Mouse (Mus musculus) heart, embryonic 10.5 days (tissue): ENCODE results near the gene Cecr2. TPM values are rescaled to one million over a fixed set of nuclear protein-coding genes. Genes with fewer than 3 reads are reported as not detected.

Source experiments
- DNase-seq: peaks from one replicate; pipeline ENCODE4 v3.0.0-alpha.2; 2017; ENCODE audit warnings: low spot score
- H3K27ac ChIP-seq: fragments of 300-500 bp; sonication (generic); 2 replicates; pipeline ENCODE4 v1.5.1; 2016; ENCODE audit warnings: mild to moderate bottlenecking
- H3K27me3 ChIP-seq: fragments of 300-500 bp; sonication (generic); 2 replicates; pipeline ENCODE4 v1.6.1; 2016; ENCODE audit warnings: mild to moderate bottlenecking; ENCODE audit not compliant: poor library complexity, insufficient read depth, severe bottlenecking
- H3K36me3 ChIP-seq: fragments of 300-500 bp; sonication (generic); 2 replicates; pipeline ENCODE4 v1.6.1; 2016; ENCODE audit warnings: mild to moderate bottlenecking, moderate library complexity
- H3K4me1 ChIP-seq: fragments of 300-500 bp; sonication (generic); 2 replicates; pipeline ENCODE4 v1.6.1; 2016; ENCODE audit warnings: mild to moderate bottlenecking
- H3K4me3 ChIP-seq: fragments of 300-500 bp; sonication (generic); 2 replicates; pipeline ENCODE4 v1.5.1; 2016; ENCODE audit warnings: mild to moderate bottlenecking, moderate library complexity
- H3K9me3 ChIP-seq: fragments of 300-500 bp; sonication (generic); 2 replicates; pipeline ENCODE4 v1.6.1; 2016; ENCODE audit warnings: mild to moderate bottlenecking, moderate library complexity
- WGBS: fragments of 180-500 bp; shearing (Covaris S2); methylation state at CpG from one replicate; pipeline ENCODE4 v1.1.7; 2016; 5-methylcytosine and 5-hydroxymethylcytosine counted together
- polyA plus RNA-seq: library from polyadenylated mRNA; unstranded; fragments of >200 nt; fragmentation: Nextera tagmentation; extraction: Ambion mirVana; gene quantifications from 2 replicates; pipeline ENCODE4 v1.2.1, GENCODE M21; 2016

Cecr2 gene
- polyA plus RNA-seq, 1 experiment from 2014 or later, result 5.2 TPM

DNA sequence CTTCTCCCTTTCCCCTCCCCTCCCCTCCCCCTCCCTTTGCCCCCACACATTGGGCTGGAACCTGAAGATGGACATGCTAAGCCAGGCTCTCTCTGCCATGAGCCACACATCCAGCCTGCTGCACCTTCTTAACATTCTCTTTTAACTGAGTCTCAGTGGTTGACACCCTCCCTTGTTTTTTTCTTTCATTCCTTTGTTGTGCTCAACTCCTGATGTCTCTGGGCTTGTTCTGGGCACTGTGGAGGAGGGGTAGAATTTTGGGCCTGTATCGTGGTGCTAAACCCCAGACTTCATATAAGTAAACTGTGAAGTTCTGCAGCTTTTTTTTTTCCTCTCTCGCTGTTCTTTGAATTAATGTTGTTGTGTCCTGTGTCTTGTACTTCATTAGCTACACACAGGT, 9.8 kb downstream of the Cecr2 start:
- Histone ChIP-seq H3K9me3 (no peaks in the 10 kb centered on the region), H3K36me3 (no peaks in the 10 kb centered on the region), H3K27ac (no peak overlapping the region), H3K4me3 (no peak overlapping the region), H3K27me3 (no peaks in the 10 kb centered on the region), H3K4me1 (no peaks in the 10 kb centered on the region)
- no peak for DNase-seq
- WGBS, result 78% methylated on average over 2 of the region's 2 CpGs

DNA sequence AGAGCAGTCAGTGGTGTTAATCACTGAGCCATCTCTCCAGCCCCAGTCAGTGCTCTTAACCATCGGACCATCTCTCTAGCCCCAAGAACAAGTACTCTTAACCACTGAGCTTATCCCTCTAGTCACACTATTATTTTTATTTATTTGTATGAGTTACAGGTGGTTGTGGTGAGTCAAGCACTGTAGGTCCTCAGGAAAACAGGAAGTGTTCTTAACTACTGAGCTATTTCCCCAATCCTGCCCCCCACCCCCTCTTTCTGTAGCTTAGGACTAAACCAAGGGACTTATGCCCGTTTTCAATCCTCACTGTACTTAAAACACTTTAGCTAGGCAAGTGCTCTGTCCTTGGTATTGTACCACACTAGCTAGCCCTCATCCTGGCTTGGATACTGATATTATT, 17.2 kb downstream of the Cecr2 start:
- WGBS, result 75% methylated on average over 2 of the region's 2 CpGs
- DNase-seq, result no peak
- Histone ChIP-seq H3K27ac (no peak overlapping the region), H3K36me3 (no peaks in the 10 kb centered on the region), H3K4me1 (peaks cover 3% of the 10 kb centered on the region; the same call in 1 of the 2 replicates), H3K4me3 (no peak overlapping the region), H3K9me3 (no peaks in the 10 kb centered on the region), H3K27me3 (no peaks in the 10 kb centered on the region)

DNA sequence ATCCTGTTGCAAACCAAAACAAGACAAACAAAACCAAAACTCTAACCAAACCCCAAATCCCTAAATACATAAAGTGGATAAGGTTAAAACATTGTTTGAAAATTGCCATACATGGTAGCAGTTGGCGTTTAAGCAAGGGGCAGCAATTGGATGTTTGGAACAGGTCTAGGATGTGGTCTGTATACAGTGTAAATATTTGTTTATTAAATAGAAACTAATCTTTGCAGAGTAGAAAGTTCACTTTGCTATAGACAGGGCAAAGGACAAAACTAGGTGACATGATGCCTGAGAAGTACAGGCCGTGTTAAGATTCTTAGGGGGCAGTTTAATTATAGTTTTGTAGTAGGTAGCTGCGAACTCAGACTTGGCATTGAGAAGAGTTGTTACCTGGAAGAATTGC, 18.6 kb downstream of the Cecr2 start:
- 90% methylated on average over 3 of the region's 3 CpGs for WGBS

DNA sequence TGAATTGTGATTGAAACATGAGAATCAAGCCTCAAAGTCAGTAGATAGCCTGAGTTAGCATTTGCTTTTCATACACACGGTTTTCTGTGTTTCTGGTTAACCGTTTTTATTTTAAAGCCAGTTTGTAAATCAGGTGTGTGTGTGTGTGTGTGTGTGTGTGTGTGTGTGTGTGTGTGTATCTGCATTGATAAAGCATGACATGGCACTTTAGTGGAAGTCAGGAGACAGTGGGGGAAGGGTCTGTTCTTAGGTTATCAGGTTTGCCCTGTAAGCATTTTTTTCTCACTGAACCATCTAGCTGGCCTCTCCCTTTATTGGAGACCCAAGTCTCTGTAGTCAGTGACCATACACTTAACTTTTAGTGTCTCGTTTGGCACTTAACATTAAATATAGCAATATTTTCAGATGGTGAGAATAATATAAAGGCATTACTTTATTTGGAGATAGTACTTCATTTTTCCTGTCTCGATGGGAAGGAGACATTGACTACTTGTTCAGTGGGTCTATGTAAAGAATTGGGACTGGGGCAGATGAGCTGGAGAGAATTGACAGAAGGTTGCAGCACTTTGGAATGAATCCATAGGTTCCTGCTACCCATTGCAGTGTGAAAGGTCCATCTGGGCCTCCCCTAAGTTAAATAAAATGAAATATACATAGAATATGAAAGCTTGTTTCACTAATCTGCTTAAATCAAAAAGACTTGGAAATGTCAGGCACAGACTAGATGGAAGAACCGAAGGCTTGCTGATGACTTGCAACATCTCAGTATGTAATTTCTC, 20.9 kb downstream of the Cecr2 start:
- DNase-seq, result no peak
- Histone ChIP-seq H3K27me3 (no peaks in the 10 kb centered on the region), H3K9me3 (no peaks in the 10 kb centered on the region), H3K4me3 (no peak overlapping the region), H3K36me3 (no peaks in the 10 kb centered on the region), H3K4me1 (peaks cover 3% of the 10 kb centered on the region; the same call in 1 of the 2 replicates), H3K27ac (no peak overlapping the region)
- 75% methylated on average over 5 of the region's 5 CpGs for WGBS

More for the DNA sequence above, 18.6 kb downstream of the Cecr2 start:
- Histone ChIP-seq H3K36me3 (no peaks in the 10 kb centered on the region), H3K27me3 (no peaks in the 10 kb centered on the region), H3K9me3 (no peaks in the 10 kb centered on the region), H3K4me3 (no peak overlapping the region), H3K4me1 (peaks cover 3% of the 10 kb centered on the region; the same call in 1 of the 2 replicates), H3K27ac (no peak overlapping the region)
- DNase-seq, result no peak

- no peak for DNase-seq
- Histone ChIP-seq H3K27me3 (no peaks in the 10 kb centered on the region), H3K36me3 (no peaks in the 10 kb centered on the region), H3K4me3 (no peak overlapping the region), H3K27ac (no peak overlapping the region), H3K9me3 (no peaks in the 10 kb centered on the region), H3K4me1 (peaks cover 5% of the 10 kb centered on the region; the same call in 1 of the 2 replicates)
- 35% methylated on average over 4 of the region's 4 CpGs for WGBS
Measured at GRCm38 (mm10) chr6:120700221-120700620, 34.1 kb downstream of the Cecr2 start.

- DNase-seq, result no peak
- Histone ChIP-seq H3K36me3 (no peaks in the 10 kb centered on the region), H3K9me3 (no peaks in the 10 kb centered on the region), H3K4me1 (peaks cover 5% of the 10 kb centered on the region; the same call in 1 of the 2 replicates), H3K27ac (no peak overlapping the region), H3K4me3 (no peak overlapping the region), H3K27me3 (no peaks in the 10 kb centered on the region)
Measured at GRCm38 (mm10) chr6:120704376-120704775, 38.2 kb downstream of the Cecr2 start.

DNA sequence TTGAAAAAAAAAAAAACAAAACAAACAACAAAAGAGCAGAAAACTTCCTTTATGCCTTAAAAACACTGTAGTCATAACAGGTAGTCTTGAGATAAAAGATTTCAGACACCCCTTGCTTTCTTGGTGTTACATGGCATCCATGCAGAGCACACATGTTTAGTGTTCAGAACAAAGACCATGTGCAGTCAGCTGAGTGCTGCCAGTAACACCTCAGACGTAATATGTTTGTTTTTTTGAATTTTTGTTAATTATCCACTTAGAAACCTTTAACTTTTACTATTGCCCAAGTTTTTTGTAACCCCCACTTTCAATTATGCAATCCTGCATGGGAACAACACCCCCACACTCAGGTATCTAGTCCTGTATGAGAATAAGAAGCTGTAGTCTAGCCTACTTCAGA, 42.6 kb downstream of the Cecr2 start:
- H3K4me1 ChIP-seq, result no peaks in the 10 kb centered on the region
- H3K27ac ChIP-seq, result no peak overlapping the region
- no peaks in the 10 kb centered on the region for H3K36me3 ChIP-seq
- no peak for DNase-seq
- H3K4me3 ChIP-seq, result no peak overlapping the region
- no peaks in the 10 kb centered on the region for H3K9me3 ChIP-seq
- 55% methylated on average over 1 of the region's 1 CpGs for WGBS
- no peaks in the 10 kb centered on the region for H3K27me3 ChIP-seq

- Histone ChIP-seq H3K4me3 (no peak overlapping the region), H3K27ac (no peak overlapping the region), H3K36me3 (no peaks in the 10 kb centered on the region), H3K4me1 (peaks cover 12% of the 10 kb centered on the region), H3K27me3 (no peaks in the 10 kb centered on the region), H3K9me3 (no peaks in the 10 kb centered on the region)
- 91% methylated on average over 3 of the region's 3 CpGs for WGBS
- no peak for DNase-seq
Measured at GRCm38 (mm10) chr6:120714806-120715205, 48.6 kb downstream of the Cecr2 start.

GRCm38 (mm10) chr6:120715227-120715626, 49.1 kb downstream of the Cecr2 start:
- no peaks in the 10 kb centered on the region for H3K27me3 ChIP-seq
- no peaks in the 10 kb centered on the region for H3K36me3 ChIP-seq
- 73% methylated on average over 5 of the region's 5 CpGs for WGBS
- H3K9me3 ChIP-seq, result no peaks in the 10 kb centered on the region
- no peak overlapping the region for H3K27ac ChIP-seq
- no peak for DNase-seq
- H3K4me1 ChIP-seq, result peaks cover 12% of the 10 kb centered on the region
- no peak overlapping the region for H3K4me3 ChIP-seq

- no peak overlapping the region for H3K27ac ChIP-seq
- DNase-seq, result no peak
- H3K27me3 ChIP-seq, result no peaks in the 10 kb centered on the region
- no peaks in the 10 kb centered on the region for H3K36me3 ChIP-seq
- H3K9me3 ChIP-seq, result no peaks in the 10 kb centered on the region
- no peak overlapping the region for H3K4me3 ChIP-seq
- H3K4me1 ChIP-seq, result peaks cover 12% of the 10 kb centered on the region
Measured at GRCm38 (mm10) chr6:120715851-120716250, 49.7 kb downstream of the Cecr2 start.

DNA sequence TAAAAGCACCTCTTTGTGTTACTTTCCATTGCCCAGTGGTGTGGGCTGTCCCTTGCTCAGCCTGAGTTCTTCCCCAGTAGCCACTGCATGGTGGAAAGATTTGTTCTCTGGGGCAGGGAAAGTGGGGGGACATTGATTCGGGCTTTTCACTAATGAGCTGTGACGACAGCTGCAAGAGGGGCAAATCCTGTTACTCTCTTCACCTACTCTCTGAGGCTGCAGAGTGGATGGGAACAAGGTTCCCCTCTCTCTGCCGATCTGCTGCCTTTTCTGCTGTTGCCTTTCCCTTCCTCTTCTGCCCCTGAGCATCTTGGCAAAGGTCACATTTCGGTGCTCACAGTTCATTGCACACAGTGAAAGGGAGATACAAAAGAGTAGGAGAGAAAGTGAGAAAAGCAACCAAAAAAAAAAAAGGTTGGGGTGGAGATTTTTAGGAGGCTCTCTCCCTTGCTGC, 50.4 kb downstream of the Cecr2 start:
- Histone ChIP-seq H3K9me3 (no peaks in the 10 kb centered on the region), H3K36me3 (no peaks in the 10 kb centered on the region), H3K27ac (no peak overlapping the region), H3K4me3 (no peak overlapping the region), H3K27me3 (no peaks in the 10 kb centered on the region), H3K4me1 (peaks cover 12% of the 10 kb centered on the region)
- no peak for DNase-seq
- WGBS, result 16% methylated on average over 4 of the region's 4 CpGs

- 65% methylated on average over 2 of the region's 2 CpGs for WGBS
- Histone ChIP-seq H3K4me3 (no peak overlapping the region), H3K9me3 (no peaks in the 10 kb centered on the region), H3K27me3 (no peaks in the 10 kb centered on the region), H3K27ac (no peak overlapping the region), H3K36me3 (no peaks in the 10 kb centered on the region), H3K4me1 (no peaks in the 10 kb centered on the region)
- no peak for DNase-seq
Measured at GRCm38 (mm10) chr6:120725986-120726385, 59.8 kb downstream of the Cecr2 start.

GRCm38 (mm10) chr6:120736011-120736410, 69.8 kb downstream of the Cecr2 start:
- WGBS, result 94% methylated on average over 3 of the region's 3 CpGs
- H3K36me3 ChIP-seq, result peaks cover 3% of the 10 kb centered on the region; the same call in 1 of the 2 replicates

GRCm38 (mm10) chr6:120736566-120736965, 70.4 kb downstream of the Cecr2 start:
- no peaks in the 10 kb centered on the region for H3K9me3 ChIP-seq

More at GRCm38 (mm10) chr6:120736011-120736410, 69.8 kb downstream of the Cecr2 start:
- Histone ChIP-seq H3K27me3 (no peaks in the 10 kb centered on the region), H3K4me1 (no peaks in the 10 kb centered on the region), H3K4me3 (no peak overlapping the region), H3K27ac (no peak overlapping the region), H3K9me3 (no peaks in the 10 kb centered on the region)
- no peak for DNase-seq

More at GRCm38 (mm10) chr6:120736566-120736965, 70.4 kb downstream of the Cecr2 start:
- no peak for DNase-seq
- H3K4me3 ChIP-seq, result no peak overlapping the region
- no peak overlapping the region for H3K27ac ChIP-seq
- H3K27me3 ChIP-seq, result no peaks in the 10 kb centered on the region
- peaks cover 3% of the 10 kb centered on the region; the same call in 1 of the 2 replicates for H3K36me3 ChIP-seq
- no peaks in the 10 kb centered on the region for H3K4me1 ChIP-seq
- WGBS, result 62% methylated on average over 3 of the region's 3 CpGs
